Mouse (Mus musculus): ENCODE results near the gene Chst11. TPM values are rescaled to one million over a fixed set of nuclear protein-coding genes. Genes with fewer than 3 reads are reported as not detected.

Gene Chst11
- polyA plus RNA-seq, 1 experiment = 21.1 TPM

DNA sequence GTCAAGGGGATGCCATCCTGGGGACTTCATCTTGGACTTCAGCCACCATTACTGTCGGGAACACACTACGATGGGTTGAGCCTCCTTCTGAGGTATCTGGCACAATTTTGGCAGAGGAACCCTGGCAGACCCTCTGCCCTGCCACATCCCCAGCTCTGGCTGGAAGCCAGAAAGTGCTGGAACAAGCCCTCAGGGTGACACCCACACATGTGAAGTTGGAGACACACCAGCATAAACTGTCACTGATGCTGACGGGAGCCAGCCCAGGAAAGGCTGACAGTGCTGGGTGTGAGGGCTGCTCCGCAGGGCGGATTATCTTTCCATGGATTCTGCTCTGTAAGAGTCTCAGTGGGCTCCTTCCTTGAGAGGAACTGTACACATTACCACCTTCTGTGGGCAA lies 201.7 kb downstream of the Chst11 start:
- H3K27me3 ChIP-seq (ENCODE audit: control insufficient read depth, insufficient read depth, low read length) = no peaks in the 10 kb centered on the region
- 68% methylated on average over 5 of the region's 5 CpGs for WGBS
- H3K4me1 ChIP-seq (ENCODE audit: control insufficient read depth, insufficient read depth, low read length) = peaks cover 28% of the 10 kb centered on the region
- DNase-seq = no peak
- no peak overlapping the region for H3K4me3 ChIP-seq (replicated peaks; ENCODE audit: insufficient read depth, low read depth, low read length)
- TF ChIP-seq POLR2A (IDR thresholded peaks at IDR 0.05; ENCODE audit: borderline replicate concordance, insufficient read depth, low read length) (no peak), CTCF (IDR thresholded peaks at IDR 0.05; ENCODE audit: borderline replicate concordance, insufficient read depth, low read depth, low read length) (no peak)
- no peak overlapping the region for H3K27ac ChIP-seq (ENCODE audit: insufficient read depth, low read length)

DNA sequence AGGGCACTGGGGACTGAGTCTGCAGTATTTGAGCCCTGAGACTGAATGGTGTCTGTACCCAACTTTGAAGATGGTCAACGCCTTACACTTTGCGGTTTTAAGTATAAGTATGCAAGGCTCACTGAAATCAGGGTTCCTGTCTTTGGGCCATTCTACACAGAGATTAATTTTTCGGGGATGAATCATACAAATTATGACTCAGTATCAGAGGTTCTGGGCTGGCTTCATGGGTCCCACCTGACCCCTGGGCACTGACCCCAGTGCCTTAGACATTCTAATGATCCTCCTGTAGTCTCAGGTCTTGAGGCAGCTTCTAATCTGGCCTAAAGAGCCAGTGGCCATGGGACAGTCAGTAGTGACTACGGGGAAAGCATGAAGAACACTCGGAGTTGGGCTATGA lies 203.8 kb downstream of the Chst11 start:
- WGBS = 98% methylated on average over 5 of the region's 5 CpGs
- no peaks in the 10 kb centered on the region for H3K27me3 ChIP-seq (ENCODE audit: control insufficient read depth, insufficient read depth, low read length)

DNA sequence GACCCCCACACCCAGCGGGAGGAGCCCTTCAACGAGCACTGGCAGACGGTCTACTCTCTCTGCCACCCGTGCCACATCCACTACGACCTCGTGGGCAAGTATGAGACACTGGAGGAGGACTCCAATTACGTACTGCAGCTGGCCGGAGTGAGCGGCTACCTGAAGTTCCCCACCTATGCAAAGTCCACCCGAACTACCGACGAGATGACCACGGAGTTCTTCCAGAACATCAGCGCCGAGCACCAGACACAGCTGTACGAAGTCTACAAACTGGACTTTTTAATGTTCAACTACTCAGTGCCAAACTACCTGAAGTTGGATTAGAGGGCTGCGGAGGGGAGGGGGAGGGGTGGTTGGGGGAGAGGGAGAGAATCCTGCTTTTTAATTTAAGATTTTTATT lies 206.2 kb downstream of the Chst11 start:
- 97% methylated on average over 17 of the region's 17 CpGs for WGBS
- Histone ChIP-seq H3K27me3 (ENCODE audit: control insufficient read depth, insufficient read depth, low read length) (no peaks in the 10 kb centered on the region), H3K27ac (ENCODE audit: insufficient read depth, low read length) (no peak overlapping the region), H3K4me3 (replicated peaks; ENCODE audit: insufficient read depth, low read depth, low read length) (no peak overlapping the region), H3K4me1 (ENCODE audit: control insufficient read depth, insufficient read depth, low read length) (peaks cover 3% of the 10 kb centered on the region)
- no peak for DNase-seq
- no peak for TF ChIP-seq POLR2A (IDR thresholded peaks at IDR 0.05; ENCODE audit: borderline replicate concordance, insufficient read depth, low read length)
- TF ChIP-seq CTCF (IDR thresholded peaks at IDR 0.05; ENCODE audit: borderline replicate concordance, insufficient read depth, low read depth, low read length) = no peak

More for the DNA sequence above, 203.8 kb downstream of the Chst11 start:
- no peak for DNase-seq
- no peak overlapping the region for H3K27ac ChIP-seq (ENCODE audit: insufficient read depth, low read length)
- TF ChIP-seq POLR2A (IDR thresholded peaks at IDR 0.05; ENCODE audit: borderline replicate concordance, insufficient read depth, low read length) = no peak
- no peak for TF ChIP-seq CTCF (IDR thresholded peaks at IDR 0.05; ENCODE audit: borderline replicate concordance, insufficient read depth, low read depth, low read length)
- peaks cover 8% of the 10 kb centered on the region for H3K4me1 ChIP-seq (ENCODE audit: control insufficient read depth, insufficient read depth, low read length)
- no peak overlapping the region for H3K4me3 ChIP-seq (replicated peaks; ENCODE audit: insufficient read depth, low read depth, low read length)

DNA sequence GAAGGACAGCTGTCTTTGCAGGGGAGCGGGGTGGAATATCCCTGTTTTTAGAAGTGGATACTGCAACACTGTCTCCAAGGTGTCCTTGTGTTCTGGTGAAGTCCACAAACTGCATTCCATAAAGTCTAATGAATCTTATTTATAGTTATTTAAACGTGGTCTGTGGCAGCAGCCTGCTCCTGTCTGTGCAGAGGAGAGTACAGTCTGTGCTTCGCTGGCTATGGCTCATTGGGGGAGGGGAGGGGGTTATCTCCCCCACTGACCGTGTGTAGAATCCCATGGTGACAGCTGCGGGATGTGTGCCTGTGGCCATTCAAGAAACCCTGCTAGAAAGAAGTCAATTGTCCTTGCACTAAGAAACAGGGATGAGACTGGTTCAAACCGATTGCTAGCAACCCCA lies 206.7 kb downstream of the Chst11 start:
- no peak for DNase-seq
- no peak overlapping the region for H3K4me3 ChIP-seq (replicated peaks; ENCODE audit: insufficient read depth, low read depth, low read length)
- peaks cover 3% of the 10 kb centered on the region for H3K4me1 ChIP-seq (ENCODE audit: control insufficient read depth, insufficient read depth, low read length)
- no peak overlapping the region for H3K27ac ChIP-seq (ENCODE audit: insufficient read depth, low read length)
- 53% methylated on average over 6 of the region's 6 CpGs for WGBS
- TF ChIP-seq POLR2A (IDR thresholded peaks at IDR 0.05; ENCODE audit: borderline replicate concordance, insufficient read depth, low read length) (no peak), CTCF (IDR thresholded peaks at IDR 0.05; ENCODE audit: borderline replicate concordance, insufficient read depth, low read depth, low read length) (no peak)
- no peaks in the 10 kb centered on the region for H3K27me3 ChIP-seq (ENCODE audit: control insufficient read depth, insufficient read depth, low read length)

DNA sequence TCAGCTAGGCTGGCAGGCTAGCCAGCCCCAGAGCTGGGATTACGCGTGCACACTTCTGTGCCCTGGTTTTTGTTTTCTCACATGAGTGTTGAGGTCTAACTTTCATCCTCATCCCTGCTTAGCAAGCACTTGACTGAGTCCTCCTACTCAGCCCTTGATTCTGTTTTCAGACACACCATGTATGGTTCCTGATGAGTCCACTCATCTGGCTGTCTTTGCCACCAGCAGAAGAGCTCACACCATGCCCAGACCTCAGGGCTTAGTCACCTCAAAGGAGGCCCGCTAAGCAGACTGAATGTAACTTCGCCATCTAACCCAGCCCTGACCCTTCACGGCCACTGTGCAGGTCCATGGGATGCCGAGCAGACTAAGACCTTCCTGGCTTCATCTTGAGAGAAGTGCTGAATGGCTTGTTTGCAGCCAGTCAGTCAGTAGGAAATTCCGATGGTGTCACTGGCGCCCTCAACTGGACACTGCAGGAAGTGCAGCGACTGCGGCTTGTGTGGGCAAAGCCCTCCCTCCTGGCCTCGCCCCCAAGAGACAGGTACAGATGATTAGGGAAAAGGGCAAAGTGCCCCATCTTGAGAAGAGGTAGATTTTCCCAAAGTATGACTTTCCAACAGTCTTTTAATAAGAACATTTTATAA lies 212.5 kb downstream of the Chst11 start:
- TF ChIP-seq POLR2A (IDR thresholded peaks at IDR 0.05; ENCODE audit: borderline replicate concordance, insufficient read depth, low read length) (no peak), CTCF (IDR thresholded peaks at IDR 0.05; ENCODE audit: borderline replicate concordance, insufficient read depth, low read depth, low read length) (peak; percentile 91)
- Histone ChIP-seq H3K27ac (ENCODE audit: insufficient read depth, low read length) (no peak overlapping the region), H3K27me3 (ENCODE audit: control insufficient read depth, insufficient read depth, low read length) (no peaks in the 10 kb centered on the region), H3K4me1 (ENCODE audit: control insufficient read depth, insufficient read depth, low read length) (peaks cover 17% of the 10 kb centered on the region), H3K4me3 (replicated peaks; ENCODE audit: insufficient read depth, low read depth, low read length) (no peak overlapping the region)
- WGBS = 45% methylated on average over 11 of the region's 11 CpGs
- peak; percentile 73 to 83 for DNase-seq

DNA sequence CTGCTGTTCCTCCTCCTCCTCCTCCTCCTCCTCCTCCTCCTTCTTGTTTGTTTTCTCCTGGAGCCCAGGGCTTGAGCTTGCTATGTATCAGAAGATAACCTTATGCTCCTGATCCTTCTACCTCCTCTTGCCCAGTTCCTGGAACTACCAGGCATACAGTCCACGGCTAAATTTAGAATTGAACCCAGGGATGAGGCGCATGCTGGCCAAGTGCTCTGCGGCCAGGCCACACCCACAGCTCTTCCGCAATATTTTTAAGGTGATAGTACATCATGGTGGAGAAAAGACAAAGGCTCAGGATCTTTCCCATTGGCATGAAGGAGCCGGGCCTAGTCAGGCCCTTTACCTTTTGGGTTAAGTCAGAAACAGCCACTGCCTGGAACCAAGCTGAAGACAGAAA lies 213.4 kb downstream of the Chst11 start:
- peak in 1 of 2 experiments; percentile 45 for DNase-seq
- TF ChIP-seq CTCF (IDR thresholded peaks at IDR 0.05; ENCODE audit: borderline replicate concordance, insufficient read depth, low read depth, low read length) = no peak
- TF ChIP-seq POLR2A (IDR thresholded peaks at IDR 0.05; ENCODE audit: borderline replicate concordance, insufficient read depth, low read length) = no peak
- Histone ChIP-seq H3K27ac (ENCODE audit: insufficient read depth, low read length) (no peak overlapping the region), H3K27me3 (ENCODE audit: control insufficient read depth, insufficient read depth, low read length) (no peaks in the 10 kb centered on the region), H3K4me1 (ENCODE audit: control insufficient read depth, insufficient read depth, low read length) (peaks cover 26% of the 10 kb centered on the region), H3K4me3 (replicated peaks; ENCODE audit: insufficient read depth, low read depth, low read length) (no peak overlapping the region)
- WGBS = 26% methylated on average over 5 of the region's 5 CpGs

DNA sequence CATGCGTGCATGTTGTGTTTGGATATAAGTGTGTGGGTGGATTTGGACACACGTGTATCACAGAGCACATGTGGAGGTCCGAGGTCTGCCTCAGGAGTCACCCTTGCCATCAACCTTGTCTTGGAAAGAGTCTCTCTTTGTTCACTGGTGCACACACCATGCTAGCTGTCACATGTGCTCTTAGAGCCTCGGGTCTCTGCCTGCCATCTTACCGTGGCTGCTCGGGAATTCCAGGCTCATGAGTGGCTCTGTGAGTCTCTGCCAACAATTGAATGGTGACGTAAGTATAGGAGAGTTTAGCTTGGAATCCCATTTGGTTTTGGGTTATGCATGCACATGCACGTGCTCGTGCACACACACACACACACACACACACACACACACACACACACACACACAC lies 214.0 kb downstream of the Chst11 start:
- WGBS = 66% methylated on average over 9 of the region's 9 CpGs
- Histone ChIP-seq H3K27me3 (ENCODE audit: control insufficient read depth, insufficient read depth, low read length) (no peaks in the 10 kb centered on the region), H3K27ac (ENCODE audit: insufficient read depth, low read length) (no peak overlapping the region), H3K4me3 (replicated peaks; ENCODE audit: insufficient read depth, low read depth, low read length) (no peak overlapping the region), H3K4me1 (ENCODE audit: control insufficient read depth, insufficient read depth, low read length) (peaks cover 26% of the 10 kb centered on the region)
- DNase-seq = no peak
- TF ChIP-seq POLR2A (IDR thresholded peaks at IDR 0.05; ENCODE audit: borderline replicate concordance, insufficient read depth, low read length) (no peak), CTCF (IDR thresholded peaks at IDR 0.05; ENCODE audit: borderline replicate concordance, insufficient read depth, low read depth, low read length) (no peak)

DNA sequence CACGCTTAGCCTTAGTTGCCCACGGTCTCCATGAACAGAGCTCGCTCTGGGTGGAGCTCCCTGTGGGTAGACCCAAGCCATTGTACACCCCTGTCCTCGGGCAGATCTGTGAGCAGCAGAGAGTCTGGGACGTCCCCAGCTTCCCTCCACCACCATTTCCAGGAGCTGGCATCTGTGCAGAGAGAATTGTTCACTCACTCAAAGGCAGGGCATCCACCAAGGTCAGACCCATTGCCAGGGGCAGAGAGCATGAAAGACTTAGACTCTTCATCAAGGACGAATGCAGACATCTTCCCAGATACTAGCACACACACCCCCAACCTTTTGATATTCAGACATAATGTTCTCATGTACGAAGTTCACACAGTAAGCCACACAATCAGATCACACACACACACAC lies 216.2 kb downstream of the Chst11 start:
- no peak overlapping the region for H3K4me3 ChIP-seq (replicated peaks; ENCODE audit: insufficient read depth, low read depth, low read length)
- WGBS = 80% methylated on average over 7 of the region's 7 CpGs
- DNase-seq = no peak
- TF ChIP-seq POLR2A (IDR thresholded peaks at IDR 0.05; ENCODE audit: borderline replicate concordance, insufficient read depth, low read length) (no peak), CTCF (IDR thresholded peaks at IDR 0.05; ENCODE audit: borderline replicate concordance, insufficient read depth, low read depth, low read length) (no peak)
- no peaks in the 10 kb centered on the region for H3K27me3 ChIP-seq (ENCODE audit: control insufficient read depth, insufficient read depth, low read length)
- H3K27ac ChIP-seq (ENCODE audit: insufficient read depth, low read length) = no peak overlapping the region
- peaks cover 22% of the 10 kb centered on the region for H3K4me1 ChIP-seq (ENCODE audit: control insufficient read depth, insufficient read depth, low read length)
